Mouse (Mus musculus) c-Kit-negative CD71-positive TER-119-positive erythroid progenitor cells, embryonic 14.5 days (primary cell): Measurements from ENCODE around the gene Fis1.

ENCODE experiments used
- DNase-seq: peaks from one replicate; pipeline ENCODE4 v3.0.0-alpha.2; 2013; ENCODE audit warnings: low read depth, low spot score

Fis1 gene

GRCm38 (mm10) chr5:136967592-136967991, 14.5 kb downstream of the Fis1 start:
- DNase-seq, result no peak

GRCm38 (mm10) chr5:136970703-136971102, 17.6 kb downstream of the Fis1 start:
- DNase-seq, result peak; percentile 71

GRCm38 (mm10) chr5:136973670-136974069, 20.6 kb downstream of the Fis1 start:
- DNase-seq, result no peak

GRCm38 (mm10) chr5:136977769-136978168, 24.7 kb downstream of the Fis1 start:
- no peak for DNase-seq

GRCm38 (mm10) chr5:136979762-136980161, 26.7 kb downstream of the Fis1 start:
- DNase-seq, result no peak

- DNase-seq, result no peak
These were observed 27.9 kb downstream of the Fis1 start for GRCm38 (mm10) chr5:136980974-136981373.

- no peak for DNase-seq
These were observed 29.4 kb downstream of the Fis1 start for GRCm38 (mm10) chr5:136982338-136982930.

- DNase-seq, result no peak
These were observed 31.8 kb downstream of the Fis1 start for GRCm38 (mm10) chr5:136984828-136985227.

GRCm38 (mm10) chr5:136986695-136987137, 33.6 kb downstream of the Fis1 start, which contains the start of gene Plod3:
TSS of gene Plod3 (plus strand) at chr5:136987019.
- peak; percentile 99 for DNase-seq

GRCm38 (mm10) chr5:136987138-136987933, 34.3 kb downstream of the Fis1 start:
- DNase-seq, result peak; percentile 73

- DNase-seq, result no peak
These were observed 34.8 kb downstream of the Fis1 start, which contains the start of gene Znhit1 for GRCm38 (mm10) chr5:136987934-136988271. TSS of gene Znhit1 (minus strand) at chr5:136988021.

- DNase-seq, result no peak
These were observed 35.3 kb downstream of the Fis1 start for GRCm38 (mm10) chr5:136988420-136988819.

GRCm38 (mm10) chr5:136989801-136990200, 36.7 kb downstream of the Fis1 start:
- DNase-seq, result no peak

- no peak for DNase-seq
These were observed 46.4 kb downstream of the Fis1 start for GRCm38 (mm10) chr5:136999449-136999848.

- no peak for DNase-seq
These were observed 47.5 kb downstream of the Fis1 start for GRCm38 (mm10) chr5:137000612-137001011.

- DNase-seq, result no peak
These were observed 54.2 kb downstream of the Fis1 start for GRCm38 (mm10) chr5:137007276-137007675.

GRCm38 (mm10) chr5:137009988-137010387, 56.9 kb downstream of the Fis1 start:
- no peak for DNase-seq

GRCm38 (mm10) chr5:137012401-137012950, 59.4 kb downstream of the Fis1 start:
- no peak for DNase-seq
